Mouse (Mus musculus): ENCODE measurements around the gene Ankrd42. TPM values are rescaled to one million over a fixed set of nuclear protein-coding genes. Genes with fewer than 3 reads are reported as not detected.
A peak's percentile ranks its signal among the peaks of the same experiment; 100 is the strongest.

Ankrd42 gene
- total RNA-seq, 1 experiment from 2014 or later, result 0.09 TPM

GRCm38 (mm10) chr7:92580491-92581207, 56.3 kb downstream of the Ankrd42 start:
- no peak for ATAC-seq (replicated peaks; ENCODE audit: low read depth, poor library complexity, severe bottlenecking)

GRCm38 (mm10) chr7:92566775-92567174, 70.2 kb downstream of the Ankrd42 start:
- no peak for ATAC-seq (replicated peaks; ENCODE audit: low read depth, poor library complexity, severe bottlenecking)

- ATAC-seq (replicated peaks; ENCODE audit: low read depth, poor library complexity, severe bottlenecking), result peak; percentile 82
These were observed 75.7 kb downstream of the Ankrd42 start, which contains the start of gene Ccdc90b for GRCm38 (mm10) chr7:92560986-92561876. Ccdc90b (plus strand) TSS chr7:92561149.

- ATAC-seq (replicated peaks; ENCODE audit: low read depth, poor library complexity, severe bottlenecking), result peak; percentile 66
These were observed 78.2 kb downstream of the Ankrd42 start for GRCm38 (mm10) chr7:92558744-92559143.

GRCm38 (mm10) chr7:92550990-92551392, 86.0 kb downstream of the Ankrd42 start:
- peak; percentile 94 for ATAC-seq (replicated peaks; ENCODE audit: low read depth, poor library complexity, severe bottlenecking)

GRCm38 (mm10) chr7:92550248-92550989, 86.5 kb downstream of the Ankrd42 start:
- ATAC-seq (replicated peaks; ENCODE audit: low read depth, poor library complexity, severe bottlenecking), result no peak

- no peak for ATAC-seq (replicated peaks; ENCODE audit: low read depth, poor library complexity, severe bottlenecking)
These were observed 90.2 kb downstream of the Ankrd42 start for GRCm38 (mm10) chr7:92546763-92547162.

GRCm38 (mm10) chr7:92532351-92533036, 104.4 kb downstream of the Ankrd42 start:
- ATAC-seq (replicated peaks; ENCODE audit: low read depth, poor library complexity, severe bottlenecking), result no peak

Other genes starting within 250 kb of the Ankrd42 start
- gene Ccdc90b, start 76.0 kb downstream of the Ankrd42 start, total RNA-seq (2017), result 30.3 and 34.0 TPM in 2 replicates
- gene Pcf11, start 32.8 kb upstream of the Ankrd42 start, total RNA-seq (2017), result 97.9 and 112 TPM in 2 replicates
- 0.24 and 1.8 TPM in 2 replicates for gene Rab30, start 104.5 kb upstream of the Ankrd42 start, total RNA-seq (2017)
- 23.0 and 23.7 TPM in 2 replicates for gene Ddias, start 237.1 kb upstream of the Ankrd42 start, total RNA-seq (2017)
- gene Prcp, start 237.3 kb upstream of the Ankrd42 start, total RNA-seq (2017), result 52.6 and 59.2 TPM in 2 replicates

All from common myeloid progenitor, adult 5-6 weeks (primary cell).